Mouse (Mus musculus): Measurements from ENCODE around the gene Eno2. TPM values are rescaled to one million over a fixed set of nuclear protein-coding genes. Genes with fewer than 3 reads are reported as not detected.

Eno2 gene
- total and polyA plus RNA-seq, 2 experiments from 2014 or later = 175 to 267 TPM

- no peaks in the 10 kb centered on the region for H3K9me3 ChIP-seq (ENCODE audit: low read length)
- no peak for TF ChIP-seq CTCF (IDR thresholded peaks at IDR 0.05)
- no peak for ATAC-seq (ENCODE audit: low FRiP score)
- DNase-seq (ENCODE audit: low spot score) = no peak
- no peak overlapping the region for H3K9ac ChIP-seq (replicated peaks; ENCODE audit: low read length, poor library complexity, severe bottlenecking)
- no peaks in the 10 kb centered on the region for H3K27me3 ChIP-seq (ENCODE audit: insufficient read depth, low read length)
- no peak overlapping the region for H3K4me2 ChIP-seq (ENCODE audit: low read depth, low read length, poor library complexity, severe bottlenecking)
- H3K4me3 ChIP-seq (ENCODE audit: low read depth, low read length) = no peak overlapping the region
- no peak overlapping the region for H3K27ac ChIP-seq (ENCODE audit: low read depth, low read length)
- 55% methylated on average over 19 of the region's 19 CpGs for WGBS
- no peaks in the 10 kb centered on the region for H3K4me1 ChIP-seq (ENCODE audit: insufficient read depth, low read length)
- no peaks in the 10 kb centered on the region for H3K36me3 ChIP-seq (ENCODE audit: insufficient read depth, low read length)
Observed at GRCm38 (mm10) chr6:124732476-124733370, 36.8 kb downstream of the Eno2 start.

GRCm38 (mm10) chr6:124731038-124731437 is 38.4 kb downstream of the Eno2 start:
- Histone ChIP-seq H3K4me2 (ENCODE audit: low read depth, low read length, poor library complexity, severe bottlenecking) (no peak overlapping the region), H3K27ac (ENCODE audit: low read depth, low read length) (no peak overlapping the region), H3K36me3 (ENCODE audit: insufficient read depth, low read length) (no peaks in the 10 kb centered on the region), H3K4me1 (ENCODE audit: insufficient read depth, low read length) (no peaks in the 10 kb centered on the region), H3K9me3 (ENCODE audit: low read length) (no peaks in the 10 kb centered on the region), H3K27me3 (ENCODE audit: insufficient read depth, low read length) (no peaks in the 10 kb centered on the region), H3K4me3 (ENCODE audit: low read depth, low read length) (no peak overlapping the region), H3K9ac (replicated peaks; ENCODE audit: low read length, poor library complexity, severe bottlenecking) (no peak overlapping the region)
- no peak for ATAC-seq (ENCODE audit: low FRiP score)
- WGBS = 86% methylated on average over 7 of the region's 7 CpGs
- no peak for DNase-seq (ENCODE audit: low spot score)
- TF ChIP-seq CTCF (IDR thresholded peaks at IDR 0.05) = no peak

GRCm38 (mm10) chr6:124729850-124730705 is 39.4 kb downstream of the Eno2 start:
- ATAC-seq (ENCODE audit: low FRiP score) = no peak
- TF ChIP-seq CTCF (IDR thresholded peaks at IDR 0.05) = no peak
- 84% methylated on average over 8 of the region's 8 CpGs for WGBS
- Histone ChIP-seq H3K9me3 (ENCODE audit: low read length) (no peaks in the 10 kb centered on the region), H3K27ac (ENCODE audit: low read depth, low read length) (no peak overlapping the region), H3K4me1 (ENCODE audit: insufficient read depth, low read length) (no peaks in the 10 kb centered on the region), H3K9ac (replicated peaks; ENCODE audit: low read length, poor library complexity, severe bottlenecking) (no peak overlapping the region), H3K4me3 (ENCODE audit: low read depth, low read length) (no peak overlapping the region), H3K4me2 (ENCODE audit: low read depth, low read length, poor library complexity, severe bottlenecking) (no peak overlapping the region), H3K27me3 (ENCODE audit: insufficient read depth, low read length) (no peaks in the 10 kb centered on the region), H3K36me3 (ENCODE audit: insufficient read depth, low read length) (no peaks in the 10 kb centered on the region)
- DNase-seq (ENCODE audit: low spot score) = no peak

- Histone ChIP-seq H3K27me3 (ENCODE audit: insufficient read depth, low read length) (no peaks in the 10 kb centered on the region), H3K9ac (replicated peaks; ENCODE audit: low read length, poor library complexity, severe bottlenecking) (no peak overlapping the region), H3K4me1 (ENCODE audit: insufficient read depth, low read length) (no peaks in the 10 kb centered on the region), H3K4me2 (ENCODE audit: low read depth, low read length, poor library complexity, severe bottlenecking) (no peak overlapping the region), H3K27ac (ENCODE audit: low read depth, low read length) (no peak overlapping the region), H3K36me3 (ENCODE audit: insufficient read depth, low read length) (no peaks in the 10 kb centered on the region), H3K9me3 (ENCODE audit: low read length) (no peaks in the 10 kb centered on the region), H3K4me3 (ENCODE audit: low read depth, low read length) (no peak overlapping the region)
- no peak for ATAC-seq (ENCODE audit: low FRiP score)
- no peak for TF ChIP-seq CTCF (IDR thresholded peaks at IDR 0.05)
- DNase-seq (ENCODE audit: low spot score) = no peak
- WGBS = 91% methylated on average over 10 of the region's 10 CpGs
Observed at GRCm38 (mm10) chr6:124728621-124729020, 40.9 kb downstream of the Eno2 start.

DNA sequence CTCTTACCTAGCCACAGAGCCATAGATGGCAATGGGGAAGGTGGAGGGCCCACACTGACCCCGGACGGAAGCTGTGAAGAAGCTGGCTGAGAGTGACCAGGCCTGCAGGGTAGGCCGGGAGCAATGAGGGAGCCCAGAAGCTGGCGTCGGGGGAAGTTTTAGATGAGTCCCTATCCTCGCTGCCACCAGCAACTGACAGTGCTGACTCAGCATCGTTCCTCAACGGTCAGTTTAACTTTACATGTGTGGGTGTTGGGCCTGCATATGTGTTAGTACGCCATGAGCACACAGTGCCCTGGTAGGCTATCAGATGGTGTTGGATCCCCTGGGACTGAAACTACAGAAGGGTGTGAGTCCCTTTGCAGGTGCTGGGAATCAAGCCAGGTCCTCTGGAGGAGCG is 45.0 kb downstream of the Eno2 start:
- Histone ChIP-seq H3K27ac (ENCODE audit: low read depth, low read length) (no peak overlapping the region), H3K4me2 (ENCODE audit: low read depth, low read length, poor library complexity, severe bottlenecking) (no peak overlapping the region), H3K4me3 (ENCODE audit: low read depth, low read length) (no peak overlapping the region), H3K4me1 (ENCODE audit: insufficient read depth, low read length) (no peaks in the 10 kb centered on the region), H3K9ac (replicated peaks; ENCODE audit: low read length, poor library complexity, severe bottlenecking) (no peak overlapping the region), H3K9me3 (ENCODE audit: low read length) (no peaks in the 10 kb centered on the region), H3K36me3 (ENCODE audit: insufficient read depth, low read length) (no peaks in the 10 kb centered on the region), H3K27me3 (ENCODE audit: insufficient read depth, low read length) (no peaks in the 10 kb centered on the region)
- ATAC-seq (ENCODE audit: low FRiP score) (no peak), DNase-seq (ENCODE audit: low spot score) (no peak)
- 88% methylated on average over 10 of the region's 10 CpGs for WGBS
- TF ChIP-seq CTCF (IDR thresholded peaks at IDR 0.05) = no peak

GRCm38 (mm10) chr6:124723541-124723940 is 45.9 kb downstream of the Eno2 start:
- TF ChIP-seq CTCF (IDR thresholded peaks at IDR 0.05) = no peak
- H3K4me1 ChIP-seq (ENCODE audit: insufficient read depth, low read length) = no peaks in the 10 kb centered on the region
- H3K27ac ChIP-seq (ENCODE audit: low read depth, low read length) = no peak overlapping the region
- H3K36me3 ChIP-seq (ENCODE audit: insufficient read depth, low read length) = no peaks in the 10 kb centered on the region
- H3K4me3 ChIP-seq (ENCODE audit: low read depth, low read length) = no peak overlapping the region
- no peak overlapping the region for H3K4me2 ChIP-seq (ENCODE audit: low read depth, low read length, poor library complexity, severe bottlenecking)
- DNase-seq (ENCODE audit: low spot score) = no peak
- H3K27me3 ChIP-seq (ENCODE audit: insufficient read depth, low read length) = no peaks in the 10 kb centered on the region
- H3K9ac ChIP-seq (replicated peaks; ENCODE audit: low read length, poor library complexity, severe bottlenecking) = no peak overlapping the region
- no peak for ATAC-seq (ENCODE audit: low FRiP score)
- no peaks in the 10 kb centered on the region for H3K9me3 ChIP-seq (ENCODE audit: low read length)
- WGBS = 80% methylated on average over 8 of the region's 8 CpGs

All from midbrain, postnatal 0 days (tissue).